Mouse (Mus musculus) testis, adult 2 months (tissue): ENCODE data around the gene Fzr1.

Source experiments
- CTCF ChIP-seq: fragments of 200-500 bp; IDR thresholded peaks from 2 replicates; pipeline ENCODE4 v1.5.1; 2012; ENCODE audit warnings: low read depth, mild to moderate bottlenecking, inconsistent platforms, low read length, moderate library complexity; ENCODE audit not compliant: control insufficient read depth, insufficient read depth, insufficient replicate concordance
- POLR2A ChIP-seq: fragments of 200-500 bp; IDR thresholded peaks from 2 replicates; pipeline ENCODE4 v1.6.1; 2012; ENCODE audit warnings: low read depth, mild to moderate bottlenecking, inconsistent platforms, low read length, moderate library complexity; ENCODE audit not compliant: control insufficient read depth

- TF ChIP-seq CTCF (no peak), POLR2A (no peak)
Measured at GRCm38 (mm10) chr10:81342686-81343505, 35.4 kb downstream of the Fzr1 start, which contains the start of gene Gipc3.
